Mouse (Mus musculus) kidney, postnatal 4 days (tissue): ENCODE measurements around the gene Gkn2.

Experiments used
- DNase-seq, 2 experiments: peaks; one replicate each; pipeline ENCODE4 v3.0.0; 2021; ENCODE audit warnings: mixed read lengths in 2 of 2

Gkn2 gene

DNA sequence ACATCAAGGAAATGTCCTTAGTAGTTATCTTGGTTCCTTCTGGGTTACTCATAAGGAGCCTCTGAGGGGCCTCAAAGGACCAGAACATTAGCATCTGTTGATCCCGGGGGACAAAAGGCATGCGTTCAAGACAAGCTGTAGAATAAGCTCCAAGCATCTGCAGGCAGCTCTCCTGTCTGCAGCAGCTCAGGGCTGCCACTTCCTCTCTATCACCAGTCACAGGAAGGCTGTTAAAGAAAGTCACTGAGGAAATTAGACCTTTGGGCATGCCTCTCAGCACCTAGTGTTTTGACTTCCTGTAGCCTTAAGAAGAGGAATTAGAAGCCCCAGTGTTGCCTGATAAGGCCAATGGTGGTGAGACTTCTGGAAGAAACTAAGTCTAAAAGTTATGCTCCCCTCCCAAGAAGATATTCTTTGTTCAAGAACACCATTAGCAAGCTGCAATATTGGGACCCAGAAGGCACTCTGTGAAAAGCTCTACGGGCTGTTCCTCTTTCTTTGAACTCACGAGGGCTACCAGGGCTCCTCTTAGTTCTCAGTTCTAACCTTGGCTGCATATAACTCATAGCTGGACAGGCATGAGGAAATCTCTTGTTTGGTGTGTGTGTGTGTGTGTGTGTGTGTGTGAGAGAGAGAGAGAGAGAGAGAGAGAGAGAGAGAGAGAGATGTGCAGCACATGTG lies 26.9 kb downstream of the Gkn2 start:
- DNase-seq = no peak

- DNase-seq = no peak
Observed at GRCm38 (mm10) chr6:87401456-87401855, 28.3 kb downstream of the Gkn2 start.

DNA sequence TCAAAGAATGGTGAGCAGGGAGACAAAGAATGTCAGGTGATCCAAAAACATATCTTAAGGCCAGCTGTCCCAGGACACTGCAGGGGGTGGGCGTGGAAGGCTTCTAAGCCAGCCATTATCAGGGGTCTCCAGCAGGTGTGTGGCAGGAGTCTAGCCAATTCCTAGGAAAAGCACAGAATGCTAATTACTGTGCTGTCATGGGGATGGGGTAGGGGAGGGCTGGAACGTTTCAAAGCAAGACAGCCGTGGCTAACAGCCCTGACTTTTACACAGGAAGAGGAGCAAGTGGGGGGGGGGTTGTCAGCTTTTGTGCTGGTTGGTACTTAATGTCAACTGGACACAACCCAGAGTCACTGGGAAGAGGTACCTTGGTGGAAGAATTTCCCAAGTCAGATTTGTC lies 38.9 kb downstream of the Gkn2 start:
- no peak for DNase-seq

DNA sequence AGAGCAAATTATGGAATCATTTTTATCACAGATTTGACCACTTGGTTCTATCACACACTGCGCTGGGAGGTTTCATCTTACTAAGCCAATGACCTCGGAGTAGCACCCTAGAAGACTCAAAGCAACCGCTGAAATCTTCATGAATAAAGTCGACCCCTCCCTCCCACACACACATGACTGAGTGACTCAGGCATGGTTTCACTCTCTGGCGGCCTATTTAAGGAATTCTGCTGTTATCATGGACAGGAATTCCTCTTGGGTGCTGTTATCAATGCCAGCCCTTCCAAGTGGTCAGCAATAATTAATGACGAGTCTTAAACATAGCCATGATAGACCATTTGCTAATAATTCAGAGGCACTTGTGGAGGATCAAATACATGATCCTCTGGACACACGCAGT lies 49.1 kb downstream of the Gkn2 start:
- no peak for DNase-seq

DNA sequence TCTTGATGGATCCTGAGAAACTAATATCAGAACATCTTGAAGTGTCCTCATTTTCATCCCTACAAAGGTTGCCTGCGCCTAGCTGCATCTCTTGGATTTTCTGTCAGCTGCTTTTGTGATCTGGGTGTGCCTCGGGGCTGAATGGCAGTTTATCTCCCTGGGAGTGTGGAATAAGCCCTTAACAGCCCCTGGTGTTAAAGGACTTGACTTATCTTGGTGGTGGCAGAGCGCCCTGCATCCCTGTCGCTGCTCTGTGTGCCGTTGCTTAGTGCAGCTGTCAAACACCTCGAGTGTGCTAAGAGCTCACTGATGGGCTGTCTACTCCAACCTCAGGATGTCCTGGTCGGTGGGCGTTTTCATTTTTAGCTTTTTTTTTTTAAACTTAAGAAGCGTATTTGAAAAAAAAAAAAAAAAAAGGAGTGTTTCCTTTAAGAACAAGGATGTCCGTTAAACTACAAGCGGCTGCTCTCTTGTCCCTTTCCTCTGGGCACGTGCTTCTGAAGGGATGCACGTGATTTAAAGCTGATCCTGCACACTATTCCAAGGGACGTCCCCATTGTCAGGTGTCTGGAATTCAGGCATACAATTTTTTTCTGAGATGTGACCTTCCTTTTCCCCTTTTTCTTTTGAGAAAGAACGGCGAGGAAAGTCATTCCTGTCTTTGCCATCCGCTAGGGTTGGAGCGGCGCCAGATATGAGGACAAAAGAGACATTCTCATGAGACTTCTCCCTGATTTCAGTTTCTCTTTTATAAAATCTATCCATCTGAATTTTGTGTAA lies 51.1 kb downstream of the Gkn2 start:
- DNase-seq = peak; percentile 55 to 63

DNA sequence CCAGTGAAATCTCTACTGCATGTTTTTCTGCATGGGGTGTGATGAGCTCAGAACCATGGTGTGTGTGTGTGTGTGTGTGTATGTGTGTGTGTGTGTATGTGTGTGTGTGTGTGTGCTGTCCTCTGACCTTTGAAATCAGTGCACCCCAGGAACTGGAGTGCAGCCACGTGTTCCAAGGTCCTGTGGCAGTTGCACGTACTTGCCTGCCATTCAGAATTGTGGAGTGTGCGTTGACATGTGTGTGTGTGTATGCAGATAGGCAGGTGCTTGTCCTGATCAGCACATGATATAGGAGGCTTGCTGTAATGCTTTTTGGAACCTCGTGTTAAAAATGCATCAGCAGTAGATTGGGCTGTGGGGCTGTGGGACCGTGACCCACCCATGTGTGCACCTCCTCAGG lies 53.8 kb downstream of the Gkn2 start:
- DNase-seq = no peak

DNA sequence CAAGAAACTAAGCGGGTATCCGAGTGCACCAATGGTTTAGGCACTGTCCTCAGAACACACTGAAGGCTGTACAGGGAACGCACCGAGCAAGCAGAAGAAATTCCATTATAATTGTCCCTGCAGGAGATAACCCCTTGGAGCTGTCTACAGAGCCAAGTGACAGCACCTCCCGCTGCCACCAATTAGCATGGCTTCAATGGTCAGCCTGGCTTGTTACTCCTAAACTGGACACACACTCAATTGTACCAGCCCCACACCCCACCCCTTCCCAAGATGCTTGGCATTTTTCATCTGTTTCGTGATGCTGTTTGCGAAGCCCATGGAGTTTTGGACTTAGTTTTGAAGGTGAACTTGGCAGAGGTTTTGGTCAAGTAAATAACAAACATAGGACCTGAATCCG lies 54.5 kb downstream of the Gkn2 start:
- DNase-seq = no peak

DNA sequence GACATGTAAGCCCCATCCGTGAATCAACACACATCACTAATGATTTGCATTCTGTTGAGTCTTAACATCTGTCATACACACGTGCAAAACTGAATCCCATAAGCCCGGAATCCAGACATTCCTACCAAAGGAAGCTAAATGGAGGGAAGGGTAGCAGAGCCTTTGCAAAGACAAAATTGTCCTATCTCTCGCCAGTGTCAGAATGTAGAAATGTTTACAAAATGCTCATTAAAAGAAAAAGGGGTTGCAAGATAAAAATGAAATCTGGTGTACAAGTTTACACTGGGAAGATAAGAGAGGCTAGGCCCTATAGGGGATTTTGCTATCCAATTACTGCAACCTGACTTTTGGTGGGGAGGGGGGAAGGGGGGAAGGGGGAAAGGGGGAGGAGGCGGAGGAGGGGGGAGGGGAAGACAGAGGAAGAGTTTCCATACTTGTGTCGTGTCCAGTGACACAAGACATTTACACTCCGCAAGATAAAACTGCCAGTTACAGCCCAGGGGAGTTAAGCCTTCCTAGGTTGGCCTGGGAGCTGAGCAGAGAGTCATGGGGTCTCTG lies 55.4 kb downstream of the Gkn2 start, which contains the start of gene Bmp10:
TSS of gene Bmp10 (plus strand) at position 508 of the 558 bp plus-strand sequence.
- no peak for DNase-seq
